Mouse (Mus musculus): ENCODE measurements around the gene Arglu1.

Arglu1 gene

DNA sequence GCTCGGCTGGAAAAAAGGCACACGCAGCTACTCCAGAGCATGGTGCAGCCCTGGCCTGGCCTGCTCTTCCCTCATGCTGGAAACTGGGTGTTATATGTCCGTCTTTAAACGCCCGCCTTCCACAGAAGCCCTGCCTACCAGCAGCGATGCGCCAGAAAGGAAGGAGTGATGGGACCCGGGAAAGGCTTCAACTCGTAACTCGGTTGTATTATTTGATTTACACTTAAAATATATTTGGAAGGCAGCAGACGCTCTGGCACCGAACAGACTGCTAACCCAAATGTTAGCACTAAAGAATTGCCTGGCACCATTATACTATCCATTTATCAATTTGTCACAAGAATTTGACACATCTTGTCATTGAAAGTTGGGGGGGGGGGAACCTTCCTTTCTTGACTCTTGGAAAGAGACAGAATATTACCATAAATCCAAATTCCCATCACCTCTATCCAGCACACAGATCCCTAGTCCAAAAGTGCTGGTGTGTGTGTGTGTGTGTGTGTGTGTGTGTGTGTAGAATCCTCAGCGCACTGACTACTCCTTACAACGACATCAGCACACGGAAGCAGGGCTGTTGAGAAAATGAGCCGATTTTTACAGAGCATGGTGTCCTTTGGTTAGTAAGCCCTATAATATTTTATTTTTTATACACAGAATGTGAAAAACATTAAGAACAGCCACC is 68.9 kb downstream of the Arglu1 start:
- no peak for DNase-seq

DNA sequence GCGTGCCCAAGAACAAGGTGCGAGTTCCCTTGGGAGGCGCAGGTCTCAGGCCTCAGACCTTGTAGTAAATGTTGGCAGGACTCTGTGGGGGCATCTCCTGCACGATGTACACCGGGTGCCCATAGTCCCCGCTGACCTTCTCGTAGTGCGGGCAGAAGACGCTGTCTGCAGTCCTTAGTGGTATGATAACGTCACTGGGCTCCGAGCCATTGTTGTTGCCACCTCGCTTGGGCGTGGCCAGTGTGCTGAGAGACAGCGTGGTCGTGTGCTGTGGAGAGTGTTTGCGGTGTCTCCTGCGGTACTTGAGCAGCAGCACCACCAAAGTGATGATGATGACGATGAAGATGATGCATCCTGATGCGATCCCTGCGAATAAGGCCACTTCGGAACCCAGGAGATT is 69.8 kb downstream of the Arglu1 start:
- DNase-seq, result no peak

DNA sequence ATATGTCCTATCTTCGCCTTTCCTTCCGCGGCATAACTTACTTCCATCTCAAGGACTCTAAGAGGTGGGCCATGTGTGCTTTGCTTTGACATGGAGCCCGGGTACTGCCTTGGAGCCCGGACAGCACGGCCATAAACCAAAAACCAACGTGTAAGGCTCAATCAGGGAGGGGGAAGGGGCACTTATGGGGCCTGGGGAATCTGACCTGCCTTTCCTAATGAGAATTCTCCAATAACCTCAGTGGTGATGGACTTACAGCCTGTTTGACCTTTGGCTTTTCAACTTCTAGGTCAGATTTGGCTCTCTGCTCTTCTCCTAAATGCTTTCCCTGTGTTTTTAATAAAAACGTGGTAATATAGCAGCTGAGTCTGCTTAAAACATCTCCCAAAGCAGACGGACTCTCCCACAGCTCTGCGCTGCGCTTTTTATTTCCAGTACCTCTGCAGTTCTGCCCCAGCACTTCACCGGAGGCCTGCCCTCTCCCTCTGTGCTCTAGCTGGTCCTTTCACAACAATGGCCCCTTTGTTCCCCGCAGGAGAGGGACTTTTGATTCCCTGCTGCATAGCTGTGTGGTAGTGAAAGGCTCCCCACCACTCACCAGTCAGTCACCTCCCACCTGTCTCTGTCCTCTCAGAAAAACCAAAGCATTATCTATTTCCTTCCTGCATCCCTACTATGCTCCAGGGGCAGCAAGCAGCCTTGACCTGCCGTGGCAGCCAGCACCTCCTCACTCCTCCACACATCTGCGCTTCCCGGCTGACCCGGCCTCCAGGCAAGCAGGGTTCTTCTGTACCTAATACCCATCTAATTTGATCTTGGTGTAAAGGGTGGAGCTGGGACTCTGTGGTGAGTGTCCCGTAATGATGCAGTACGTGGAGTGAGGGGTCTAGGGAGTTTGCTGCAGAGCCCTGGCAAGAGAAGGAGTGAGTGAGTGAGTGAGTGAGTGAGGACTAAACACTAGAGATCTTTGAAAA is 70.8 kb downstream of the Arglu1 start:
- DNase-seq, result no peak

Data from cerebellum, adult 11-12 months (tissue).